Mouse (Mus musculus) hindbrain, embryonic 14.5 days (tissue): Measurements from ENCODE around the gene A830031A19Rik. TPM values are rescaled to one million over a fixed set of nuclear protein-coding genes. Genes with fewer than 3 reads are reported as not detected.

Experiments used
- ATAC-seq: fragments of 200-750 bp; cut with Nextera tagmentation; 2 replicates; pipeline ENCODE4 v1.8.0; 2017; ENCODE audit warnings: moderate number of reproducible peaks, mild to moderate bottlenecking, moderate TSS enrichment, moderate library complexity; ENCODE audit not compliant: low FRiP score
- DNase-seq: peaks from one replicate; pipeline ENCODE4 v3.0.0-alpha.2; 2015; ENCODE audit warnings: low spot score
- H3K27ac ChIP-seq: fragments of 300-500 bp; sonication (generic); 2 replicates; pipeline ENCODE4 v1.5.1; 2014; ENCODE audit warnings: mild to moderate bottlenecking, moderate library complexity
- H3K27me3 ChIP-seq: fragments of 300-500 bp; sonication (generic); 2 replicates; pipeline ENCODE4 v1.6.1; 2014; ENCODE audit warnings: mild to moderate bottlenecking, low read length, mixed read lengths; ENCODE audit not compliant: control insufficient read depth, insufficient read depth
- H3K36me3 ChIP-seq: fragments of 300-500 bp; sonication (generic); replicated peaks from 2 replicates; pipeline ENCODE4 v1.6.1; 2014; ENCODE audit not compliant: control insufficient read depth, insufficient read depth
- H3K4me1 ChIP-seq: fragments of 300-500 bp; sonication (generic); replicated peaks from 2 replicates; pipeline ENCODE4 v1.6.1; 2014; ENCODE audit warnings: antibody characterized with exemption, low read length, mixed read lengths; ENCODE audit not compliant: control insufficient read depth, insufficient read depth
- H3K4me2 ChIP-seq: fragments of 300-500 bp; sonication (generic); replicated peaks from 2 replicates; pipeline ENCODE4 v1.6.1; 2014; ENCODE audit warnings: mild to moderate bottlenecking, moderate library complexity
- H3K4me3 ChIP-seq: fragments of 300-500 bp; sonication (generic); replicated peaks from 2 replicates; pipeline ENCODE4 v1.5.1; 2014; ENCODE audit warnings: mild to moderate bottlenecking, low read length
- H3K9ac ChIP-seq: fragments of 300-500 bp; sonication (generic); 2 replicates; pipeline ENCODE4 v1.6.1; 2014
- H3K9me3 ChIP-seq: fragments of 300-500 bp; sonication (generic); 2 replicates; pipeline ENCODE4 v1.6.1; 2016; ENCODE audit warnings: low read length; ENCODE audit not compliant: control insufficient read depth
- WGBS: fragments of 180-500 bp; shearing (Covaris S2); extraction: QIAGEN DNeasy Blood & Tissue Kit; methylation state at CpG from one replicate; pipeline ENCODE4 v1.1.7; 2014; 5-methylcytosine and 5-hydroxymethylcytosine counted together
- polyA plus RNA-seq: library from polyadenylated mRNA; unstranded; fragments of >200 nt; fragmentation: Nextera tagmentation; extraction: Ambion mirVana; gene quantifications from 2 replicates; pipeline ENCODE4 v1.2.1, GENCODE M21; 2014

Gene A830031A19Rik
- polyA plus RNA-seq, 1 experiment from 2014 or later, result not detected

GRCm38 (mm10) chr11:24098662-24099061, 23.8 kb upstream of the A830031A19Rik start:
- Histone ChIP-seq H3K4me3 (no peak overlapping the region), H3K27ac (no peak overlapping the region), H3K4me1 (peaks cover 91% of the 10 kb centered on the region), H3K9ac (no peak overlapping the region), H3K4me2 (peak overlapping the region; percentile 41), H3K9me3 (no peaks in the 10 kb centered on the region), H3K27me3 (no peaks in the 10 kb centered on the region), H3K36me3 (no peaks in the 10 kb centered on the region; the same call in 1 of the 2 replicates)
- WGBS, result 23% methylated on average over 3 of the region's 3 CpGs
- no peak for DNase-seq
- ATAC-seq, result no peak

GRCm38 (mm10) chr11:24098069-24098468, 23.2 kb upstream of the A830031A19Rik start:
- H3K9me3 ChIP-seq, result no peaks in the 10 kb centered on the region
- ATAC-seq (no peak), DNase-seq (no peak)
- H3K4me3 ChIP-seq, result no peak overlapping the region
- no peaks in the 10 kb centered on the region; the same call in 1 of the 2 replicates for H3K36me3 ChIP-seq
- no peaks in the 10 kb centered on the region for H3K27me3 ChIP-seq
- H3K4me2 ChIP-seq, result peak overlapping the region; percentile 48
- WGBS, result 65% methylated on average over 5 of the region's 5 CpGs
- 0 out of 2 replicates have a peak overlapping the region, but pooled peaks have one; percentile 12 for H3K9ac ChIP-seq
- peak overlapping the region; percentile 64; the same call in 1 of the 2 replicates for H3K27ac ChIP-seq
- H3K4me1 ChIP-seq, result peaks cover 86% of the 10 kb centered on the region

- no peaks in the 10 kb centered on the region for H3K27me3 ChIP-seq
- H3K27ac ChIP-seq, result peak overlapping the region; percentile 64
- H3K9ac ChIP-seq, result peak overlapping the region; percentile 16; the same call in 1 of the 2 replicates
- ATAC-seq, result no peak
- H3K4me1 ChIP-seq, result peaks cover 88% of the 10 kb centered on the region
- DNase-seq, result no peak
- 17% methylated on average over 6 of the region's 6 CpGs for WGBS
- H3K4me2 ChIP-seq, result peak overlapping the region; percentile 48
- no peaks in the 10 kb centered on the region for H3K9me3 ChIP-seq
- H3K36me3 ChIP-seq, result no peaks in the 10 kb centered on the region; the same call in 1 of the 2 replicates
- no peak overlapping the region for H3K4me3 ChIP-seq
These were observed 22.2 kb upstream of the A830031A19Rik start for GRCm38 (mm10) chr11:24097026-24097425.

GRCm38 (mm10) chr11:24096483-24096882, 21.6 kb upstream of the A830031A19Rik start:
- H3K9me3 ChIP-seq, result no peaks in the 10 kb centered on the region
- H3K4me2 ChIP-seq, result peak overlapping the region; percentile 48
- ATAC-seq, result no peak
- H3K27ac ChIP-seq, result peak overlapping the region; percentile 64
- peaks cover 86% of the 10 kb centered on the region for H3K4me1 ChIP-seq
- no peaks in the 10 kb centered on the region for H3K27me3 ChIP-seq
- no peaks in the 10 kb centered on the region; the same call in 1 of the 2 replicates for H3K36me3 ChIP-seq
- WGBS, result 42% methylated on average over 6 of the region's 6 CpGs
- H3K4me3 ChIP-seq, result no peak overlapping the region
- DNase-seq, result no peak
- H3K9ac ChIP-seq, result peak overlapping the region; percentile 16; the same call in 1 of the 2 replicates

- Histone ChIP-seq H3K4me1 (peaks cover 86% of the 10 kb centered on the region), H3K4me3 (no peak overlapping the region), H3K27ac (peak overlapping the region; percentile 78), H3K4me2 (peak overlapping the region; percentile 48), H3K9ac (peak overlapping the region; percentile 49; the same call in 1 of the 2 replicates), H3K9me3 (no peaks in the 10 kb centered on the region), H3K36me3 (no peaks in the 10 kb centered on the region; the same call in 1 of the 2 replicates), H3K27me3 (no peaks in the 10 kb centered on the region)
- DNase-seq, result no peak
- no peak for ATAC-seq
- 49% methylated on average over 7 of the region's 7 CpGs for whole genome bisulfite sequencing
These were observed 21.0 kb upstream of the A830031A19Rik start for GRCm38 (mm10) chr11:24095656-24096353.

- Histone ChIP-seq H3K9ac (peak overlapping the region; percentile 49; the same call in 1 of the 2 replicates), H3K36me3 (peaks cover 3% of the 10 kb centered on the region; the same call in 1 of the 2 replicates), H3K27ac (peak overlapping the region; percentile 78), H3K9me3 (no peaks in the 10 kb centered on the region), H3K27me3 (no peaks in the 10 kb centered on the region), H3K4me2 (peak overlapping the region; percentile 48), H3K4me1 (peaks cover 86% of the 10 kb centered on the region), H3K4me3 (peak overlapping the region; percentile 6; the same call in 1 of the 2 replicates)
- ATAC-seq, result no peak
- DNase-seq, result no peak
- WGBS, result 30% methylated on average over 9 of the region's 9 CpGs
These were observed 20.4 kb upstream of the A830031A19Rik start for GRCm38 (mm10) chr11:24095236-24095635.

- peaks cover 11% of the 10 kb centered on the region for H3K36me3 ChIP-seq
- DNase-seq, result no peak
- H3K9me3 ChIP-seq, result no peaks in the 10 kb centered on the region
- H3K4me3 ChIP-seq, result no peak overlapping the region
- peaks cover 86% of the 10 kb centered on the region for H3K4me1 ChIP-seq
- peak overlapping the region; percentile 60 for H3K27ac ChIP-seq
- H3K9ac ChIP-seq, result peak overlapping the region; percentile 45
- ATAC-seq, result peak; percentile 13; the same call in 1 of the 2 replicates
- 47% methylated on average over 5 of the region's 5 CpGs for WGBS
- no peaks in the 10 kb centered on the region for H3K27me3 ChIP-seq
- H3K4me2 ChIP-seq, result peak overlapping the region; percentile 48
These were observed 19.2 kb upstream of the A830031A19Rik start for GRCm38 (mm10) chr11:24094086-24094487.

GRCm38 (mm10) chr11:24092618-24093017, 17.8 kb upstream of the A830031A19Rik start:
- ATAC-seq, result no peak
- H3K27ac ChIP-seq, result 0 out of 2 replicates have a peak overlapping the region, but pooled peaks have one; percentile 20

GRCm38 (mm10) chr11:24091393-24092080, 16.7 kb upstream of the A830031A19Rik start:
- Histone ChIP-seq H3K4me3 (peak overlapping the region; percentile 21), H3K36me3 (peaks cover 34% of the 10 kb centered on the region), H3K4me2 (peak overlapping the region; percentile 100), H3K9ac (peak overlapping the region; percentile 53), H3K27me3 (no peaks in the 10 kb centered on the region), H3K9me3 (no peaks in the 10 kb centered on the region), H3K4me1 (peaks cover 87% of the 10 kb centered on the region), H3K27ac (peak overlapping the region; percentile 79)
- DNase-seq (no peak), ATAC-seq (peak; percentile 25; the same call in 1 of the 2 replicates)
- WGBS, result 17% methylated on average over 15 of the region's 15 CpGs

More at GRCm38 (mm10) chr11:24092618-24093017, 17.8 kb upstream of the A830031A19Rik start:
- no peaks in the 10 kb centered on the region for H3K9me3 ChIP-seq
- peak overlapping the region; percentile 15 for H3K4me2 ChIP-seq
- no peak overlapping the region for H3K4me3 ChIP-seq
- WGBS, result 54% methylated on average over 3 of the region's 3 CpGs
- peaks cover 24% of the 10 kb centered on the region for H3K36me3 ChIP-seq
- peaks cover 87% of the 10 kb centered on the region for H3K4me1 ChIP-seq
- DNase-seq, result no peak
- H3K27me3 ChIP-seq, result no peaks in the 10 kb centered on the region
- 0 out of 2 replicates have a peak overlapping the region, but pooled peaks have one; percentile 22 for H3K9ac ChIP-seq
